In genomic region chr5:75975398-75975797, GRCm38 (mm10) we compare ENCODE assay signal across 13 mouse cellular contexts. TPM values are rescaled to one million over a fixed set of nuclear protein-coding genes. Genes with fewer than 3 reads are reported as not detected.
DNase-seq lines count a peak whose midpoint lies in the region; ATAC-seq and TF ChIP-seq lines count a peak whose summit lies in the region.
"Had no signal": no experiment of that assay in that cellular context is flagged by ENCODE, and none has a peak within 500 bp of the region (broad histone marks: within the 10 kb centered on the region; RNA-seq: fewer than 3 reads in every experiment).

No protein-coding gene starts in this region.

- peaks cover 28% of the 10 kb centered on the region for H3K4me1 ChIP-seq in heart, embryonic 13.5 days
- H3K4me1 ChIP-seq in lung, embryonic 15.5 days: peaks cover 11% of the 10 kb centered on the region
- H3K4me1 ChIP-seq in midbrain, postnatal 0 days (ENCODE audit: insufficient read depth, low read length): peaks cover 6% of the 10 kb centered on the region; the same call in 1 of the 2 replicates
- no peaks in the 10 kb centered on the region for H3K4me1 ChIP-seq in cerebellum, adult 2 months (ENCODE audit: control insufficient read depth, insufficient read depth, low read length)

- H3K4me2 ChIP-seq in heart, embryonic 13.5 days: peak overlapping the region; percentile 96
- peak overlapping the region; percentile 17 for H3K4me2 ChIP-seq in lung, embryonic 15.5 days
- no peak overlapping the region for H3K4me2 ChIP-seq in midbrain, postnatal 0 days (ENCODE audit: low read depth, low read length, poor library complexity, severe bottlenecking)
- H3K4me2 ChIP-seq: liver, embryonic 15.5 days; neural tube, embryonic 12.5 days had no signal

- no peak for TF ChIP-seq CTCF in midbrain, postnatal 0 days (IDR thresholded peaks at IDR 0.05)
- TF ChIP-seq CTCF in cerebellum, adult 2 months (IDR thresholded peaks at IDR 0.05; ENCODE audit: borderline replicate concordance, insufficient read depth, low read depth, low read length): no peak

- TF ChIP-seq POLR2A in cerebellum, adult 2 months (IDR thresholded peaks at IDR 0.05; ENCODE audit: borderline replicate concordance, insufficient read depth, low read length): no peak

- H3K4me3 ChIP-seq in heart, embryonic 13.5 days: peak overlapping the region; percentile 85
- H3K4me3 ChIP-seq in lung, embryonic 15.5 days: peak overlapping the region; percentile 54
- H3K4me3 ChIP-seq in midbrain, postnatal 0 days (ENCODE audit: low read depth, low read length): no peak overlapping the region
- H3K4me3 ChIP-seq in cerebellum, adult 2 months (replicated peaks; ENCODE audit: insufficient read depth, low read depth, low read length): no peak overlapping the region
- H3K4me3 ChIP-seq: liver, embryonic 15.5 days; neural tube, embryonic 12.5 days had no signal

- 69% methylated on average over 5 of the region's 5 CpGs for WGBS in heart, embryonic 13.5 days
- 65% methylated on average over 5 of the region's 5 CpGs for WGBS in lung, embryonic 15.5 days
- WGBS in midbrain, postnatal 0 days: 69% methylated on average over 5 of the region's 5 CpGs
- WGBS in cerebellum, adult 2 months: 54% methylated on average over 5 of the region's 5 CpGs

- peaks cover 15% of the 10 kb centered on the region for H3K36me3 ChIP-seq in heart, embryonic 13.5 days
- no peaks in the 10 kb centered on the region for H3K36me3 ChIP-seq in lung, embryonic 15.5 days
- H3K36me3 ChIP-seq in midbrain, postnatal 0 days (ENCODE audit: insufficient read depth, low read length): no peaks in the 10 kb centered on the region
- H3K36me3 ChIP-seq: liver, embryonic 15.5 days; neural tube, embryonic 12.5 days had no signal

- intact Hi-C loops in heart, postnatal 36 days (cut with DNase I): loop anchor here (2.0 to 10.0 kb wide), 2 partner anchors 31 to 139 kb away; no protein-coding TSS in a partner anchor

- no peak for ATAC-seq in heart, embryonic 13.5 days (ENCODE audit: extremely low read depth, insufficient number of reproducible peaks, low FRiP score, low TSS enrichment)
- ATAC-seq in lung, embryonic 15.5 days (ENCODE audit: borderline replicate concordance, extremely low read depth, low FRiP score, low TSS enrichment): no peak
- no peak for ATAC-seq in midbrain, postnatal 0 days (ENCODE audit: low FRiP score)

- no peaks in the 10 kb centered on the region for H3K9me3 ChIP-seq in heart, embryonic 13.5 days
- H3K9me3 ChIP-seq in lung, embryonic 15.5 days: no peaks in the 10 kb centered on the region
- no peaks in the 10 kb centered on the region for H3K9me3 ChIP-seq in midbrain, postnatal 0 days (ENCODE audit: low read length)
- H3K9me3 ChIP-seq: liver, embryonic 15.5 days; neural tube, embryonic 12.5 days had no signal

- H3K9ac ChIP-seq in heart, embryonic 13.5 days: peak overlapping the region; percentile 48
- H3K9ac ChIP-seq in lung, embryonic 15.5 days: no peak overlapping the region
- no peak overlapping the region for H3K9ac ChIP-seq in midbrain, postnatal 0 days (replicated peaks; ENCODE audit: low read length, poor library complexity, severe bottlenecking)
- H3K9ac ChIP-seq: liver, embryonic 15.5 days; neural tube, embryonic 12.5 days had no signal

- H3K27me3 ChIP-seq in heart, embryonic 13.5 days (replicated peaks): peaks cover 42% of the 10 kb centered on the region
- H3K27me3 ChIP-seq in lung, embryonic 15.5 days: peaks cover 50% of the 10 kb centered on the region
- peaks cover 24% of the 10 kb centered on the region for H3K27me3 ChIP-seq in midbrain, postnatal 0 days (ENCODE audit: insufficient read depth, low read length)
- no peaks in the 10 kb centered on the region; the same call in 1 of the 2 replicates for H3K27me3 ChIP-seq in cerebellum, adult 2 months (ENCODE audit: control insufficient read depth, insufficient read depth, low read length)
- H3K27me3 ChIP-seq: CH12.LX had no signal

- H3K27ac ChIP-seq in heart, embryonic 13.5 days (replicated peaks): peak overlapping the region; percentile 60
- peak overlapping the region; percentile 35 for H3K27ac ChIP-seq in lung, embryonic 15.5 days
- no peak overlapping the region for H3K27ac ChIP-seq in midbrain, postnatal 0 days (ENCODE audit: low read depth, low read length)
- H3K27ac ChIP-seq in cerebellum, adult 2 months (ENCODE audit: insufficient read depth, low read length): no peak overlapping the region
- H3K27ac ChIP-seq: liver, embryonic 15.5 days; neural tube, embryonic 12.5 days had no signal

- DNase-seq in heart, postnatal 36 days: no peak
- DNase-seq in lung, adult 18-20 months: no peak
- peak; percentile 5 for DNase-seq in gonadal fat pad, adult 2 months (ENCODE audit: low read depth)
- DNase-seq in midbrain, postnatal 0 days (ENCODE audit: low spot score): peak; percentile 40
- no peak for DNase-seq in cerebellum, adult 2 months
- DNase-seq in ovary, adult 18-20 months (ENCODE audit: low spot score): no peak
- DNase-seq: embryo, embryonic 11 days; thymus, postnatal 4 days had no signal

RNA-seq across cellular contexts. Expression of gene Kdr, which starts 2.9 kb away (rescaled TPM):
- 32.7 and 35.0 TPM in 2 replicates for polyA plus RNA-seq in heart, embryonic 13.5 days (2015; fragmentation: Nextera tagmentation; extraction: Ambion mirVana)
- 100 to 1,000 TPM in 1 of 2 experiments, 10 to 100 TPM in 1; 80.1 to 100 TPM for total RNA-seq in heart, postnatal 36 days (2021)
- polyA plus RNA-seq in lung, embryonic 15.5 days (2015; fragmentation: Nextera tagmentation; extraction: Ambion mirVana): 55.3 and 60.7 TPM in 2 replicates
- polyA plus RNA-seq in gonadal fat pad, adult 2 months (2012; rRNA removed): 25.7 and 30.7 TPM in 2 replicates
- 19.1 and 24.7 TPM in 2 replicates for total RNA-seq in midbrain, postnatal 0 days (2014; rRNA removed)
- 11.6 and 12.5 TPM in 2 replicates for polyA plus RNA-seq in midbrain, postnatal 0 days (2015; fragmentation: Nextera tagmentation; extraction: Ambion mirVana)
- 6.7 and 7.1 TPM in 2 replicates for polyA plus RNA-seq in cerebellum, adult 2 months (2012; rRNA removed)
- total RNA-seq: CH12.LX had no signal

Comparison
In these comparisons a context has a peak if more than half of its experiments do, and no peak if none do; other contexts are left out.
1. H3K27ac ChIP-seq: peak in heart, embryonic 13.5 days (single experiment) and lung, embryonic 15.5 days (single experiment); none in midbrain, postnatal 0 days (single experiment) and cerebellum, adult 2 months (single experiment).
2. H3K4me3 ChIP-seq: peak in heart, embryonic 13.5 days (single experiment) and lung, embryonic 15.5 days (single experiment); none in midbrain, postnatal 0 days (single experiment) and cerebellum, adult 2 months (single experiment).
3. DNase-seq: peak in gonadal fat pad, adult 2 months (single experiment) and midbrain, postnatal 0 days (single experiment); none in heart, postnatal 36 days (0 of 2), lung, adult 18-20 months (0 of 2), cerebellum, adult 2 months (0 of 2) and ovary, adult 18-20 months (single experiment).